Mouse (Mus musculus): ENCODE measurements around the gene Mamstr. TPM values are rescaled to one million over a fixed set of nuclear protein-coding genes. Genes with fewer than 3 reads are reported as not detected.

Gene Mamstr
- polyA plus RNA-seq (2015; fragmentation: Nextera tagmentation; extraction: Ambion mirVana) = 7.3 and 7.4 TPM in 2 replicates

GRCm38 (mm10) chr7:45639561-45640027 is at the start of gene Mamstr:
Gene Mamstr (plus strand): TSS chr7:45639977.
- H3K9ac ChIP-seq = no peak within 1 kb of the TSS
- WGBS = 42% methylated on average over 19 of the region's 19 CpGs
- peak within 1 kb of the TSS; percentile 73 for H3K27ac ChIP-seq
- ATAC-seq (replicated peaks; ENCODE audit: insufficient number of reproducible peaks, insufficient read depth, low FRiP score, low read depth) = no peak
- peaks cover 8% of the 10 kb centered on the region for H3K36me3 ChIP-seq
- no peak within 1 kb of the TSS for H3K4me3 ChIP-seq
- H3K4me1 ChIP-seq (replicated peaks) = peaks cover 78% of the 10 kb centered on the region
- H3K9me3 ChIP-seq (replicated peaks) = no peaks in the 10 kb centered on the region
- no peaks in the 10 kb centered on the region for H3K27me3 ChIP-seq
- no peak within 1 kb of the TSS for H3K4me2 ChIP-seq

GRCm38 (mm10) chr7:45590874-45591273 is 48.9 kb upstream of the Mamstr start:
- peaks cover 3% of the 10 kb centered on the region for H3K4me1 ChIP-seq (replicated peaks)
- H3K27ac ChIP-seq = no peak overlapping the region
- H3K4me2 ChIP-seq = no peak overlapping the region
- ATAC-seq (replicated peaks; ENCODE audit: insufficient number of reproducible peaks, insufficient read depth, low FRiP score, low read depth) = no peak
- no peaks in the 10 kb centered on the region for H3K9me3 ChIP-seq (replicated peaks)
- 62% methylated on average over 3 of the region's 3 CpGs for WGBS
- peaks cover 6% of the 10 kb centered on the region; the same call in 1 of the 2 replicates for H3K36me3 ChIP-seq
- no peaks in the 10 kb centered on the region for H3K27me3 ChIP-seq
- H3K4me3 ChIP-seq = no peak overlapping the region
- H3K9ac ChIP-seq = no peak overlapping the region

GRCm38 (mm10) chr7:45591880-45592279 is 47.9 kb upstream of the Mamstr start:
- H3K27me3 ChIP-seq = no peaks in the 10 kb centered on the region
- H3K27ac ChIP-seq = no peak overlapping the region
- no peak overlapping the region for H3K9ac ChIP-seq
- no peak overlapping the region for H3K4me2 ChIP-seq
- peaks cover 3% of the 10 kb centered on the region for H3K4me1 ChIP-seq (replicated peaks)
- H3K4me3 ChIP-seq = no peak overlapping the region
- no peak for ATAC-seq (replicated peaks; ENCODE audit: insufficient number of reproducible peaks, insufficient read depth, low FRiP score, low read depth)
- H3K9me3 ChIP-seq (replicated peaks) = no peaks in the 10 kb centered on the region
- 0 out of 2 replicates have a peak, but pooled peaks cover 4% of the 10 kb centered on the region for H3K36me3 ChIP-seq
- 71% methylated on average over 7 of the region's 7 CpGs for WGBS

- Histone ChIP-seq H3K4me2 (no peak overlapping the region), H3K27me3 (no peaks in the 10 kb centered on the region), H3K36me3 (no peaks in the 10 kb centered on the region), H3K4me1 (replicated peaks) (peaks cover 3% of the 10 kb centered on the region), H3K9me3 (replicated peaks) (no peaks in the 10 kb centered on the region), H3K4me3 (no peak overlapping the region), H3K9ac (no peak overlapping the region), H3K27ac (no peak overlapping the region)
- ATAC-seq (replicated peaks; ENCODE audit: insufficient number of reproducible peaks, insufficient read depth, low FRiP score, low read depth) = no peak
- WGBS = 16% methylated on average over 10 of the region's 10 CpGs
Observed at GRCm38 (mm10) chr7:45593118-45593815, 46.5 kb upstream of the Mamstr start.

- WGBS = 79% methylated on average over 4 of the region's 4 CpGs
- no peak overlapping the region for H3K9ac ChIP-seq
- H3K27me3 ChIP-seq = no peaks in the 10 kb centered on the region
- peaks cover 5% of the 10 kb centered on the region for H3K4me1 ChIP-seq (replicated peaks)
- no peak overlapping the region for H3K4me2 ChIP-seq
- no peak overlapping the region for H3K27ac ChIP-seq
- no peak overlapping the region for H3K4me3 ChIP-seq
- H3K36me3 ChIP-seq = no peaks in the 10 kb centered on the region
- ATAC-seq (replicated peaks; ENCODE audit: insufficient number of reproducible peaks, insufficient read depth, low FRiP score, low read depth) = no peak
- no peaks in the 10 kb centered on the region for H3K9me3 ChIP-seq (replicated peaks)
Observed at GRCm38 (mm10) chr7:45595176-45595575, 44.6 kb upstream of the Mamstr start.

- no peak overlapping the region for H3K4me2 ChIP-seq
- no peaks in the 10 kb centered on the region for H3K9me3 ChIP-seq (replicated peaks)
- H3K9ac ChIP-seq = no peak overlapping the region
- 48% methylated on average over 1 of the region's 1 CpGs for WGBS
- no peak overlapping the region for H3K27ac ChIP-seq
- ATAC-seq (replicated peaks; ENCODE audit: insufficient number of reproducible peaks, insufficient read depth, low FRiP score, low read depth) = no peak
- peaks cover 5% of the 10 kb centered on the region for H3K4me1 ChIP-seq (replicated peaks)
- H3K27me3 ChIP-seq = no peaks in the 10 kb centered on the region
- no peaks in the 10 kb centered on the region for H3K36me3 ChIP-seq
- H3K4me3 ChIP-seq = no peak overlapping the region
Observed at GRCm38 (mm10) chr7:45596107-45596506, 43.7 kb upstream of the Mamstr start.

- Histone ChIP-seq H3K9me3 (replicated peaks) (no peaks in the 10 kb centered on the region), H3K4me1 (replicated peaks) (peaks cover 5% of the 10 kb centered on the region), H3K36me3 (no peaks in the 10 kb centered on the region), H3K9ac (no peak overlapping the region), H3K4me3 (no peak overlapping the region), H3K27ac (no peak overlapping the region), H3K27me3 (no peaks in the 10 kb centered on the region), H3K4me2 (no peak overlapping the region)
- 83% methylated on average over 5 of the region's 5 CpGs for WGBS
- ATAC-seq (replicated peaks; ENCODE audit: insufficient number of reproducible peaks, insufficient read depth, low FRiP score, low read depth) = no peak
Observed at GRCm38 (mm10) chr7:45597013-45597412, 42.8 kb upstream of the Mamstr start.

GRCm38 (mm10) chr7:45597527-45597926 is 42.2 kb upstream of the Mamstr start:
- no peaks in the 10 kb centered on the region for H3K27me3 ChIP-seq
- no peaks in the 10 kb centered on the region for H3K9me3 ChIP-seq (replicated peaks)
- no peak overlapping the region for H3K4me3 ChIP-seq
- no peak overlapping the region for H3K27ac ChIP-seq
- ATAC-seq (replicated peaks; ENCODE audit: insufficient number of reproducible peaks, insufficient read depth, low FRiP score, low read depth) = no peak
- H3K9ac ChIP-seq = no peak overlapping the region
- no peak overlapping the region for H3K4me2 ChIP-seq
- no peaks in the 10 kb centered on the region for H3K36me3 ChIP-seq
- 89% methylated on average over 6 of the region's 6 CpGs for WGBS
- H3K4me1 ChIP-seq (replicated peaks) = peaks cover 5% of the 10 kb centered on the region

- no peaks in the 10 kb centered on the region for H3K27me3 ChIP-seq
- no peak overlapping the region for H3K27ac ChIP-seq
- H3K9ac ChIP-seq = 0 out of 2 replicates have a peak overlapping the region, but pooled peaks have one; percentile 5
- WGBS = 37% methylated on average over 18 of the region's 18 CpGs
- no peak overlapping the region for H3K4me3 ChIP-seq
- no peaks in the 10 kb centered on the region for H3K9me3 ChIP-seq (replicated peaks)
- peaks cover 5% of the 10 kb centered on the region for H3K4me1 ChIP-seq (replicated peaks)
- H3K4me2 ChIP-seq = no peak overlapping the region
- no peaks in the 10 kb centered on the region for H3K36me3 ChIP-seq
- no peak for ATAC-seq (replicated peaks; ENCODE audit: insufficient number of reproducible peaks, insufficient read depth, low FRiP score, low read depth)
Observed at GRCm38 (mm10) chr7:45598960-45599879, 40.6 kb upstream of the Mamstr start.

- no peak for ATAC-seq (replicated peaks; ENCODE audit: insufficient number of reproducible peaks, insufficient read depth, low FRiP score, low read depth)
- H3K36me3 ChIP-seq = no peaks in the 10 kb centered on the region
- H3K4me1 ChIP-seq (replicated peaks) = no peaks in the 10 kb centered on the region
- H3K4me2 ChIP-seq = no peak overlapping the region
- H3K27ac ChIP-seq = no peak overlapping the region
- no peak overlapping the region for H3K4me3 ChIP-seq
- H3K9me3 ChIP-seq (replicated peaks) = no peaks in the 10 kb centered on the region
- 69% methylated on average over 9 of the region's 9 CpGs for WGBS
- no peaks in the 10 kb centered on the region for H3K27me3 ChIP-seq
- H3K9ac ChIP-seq = no peak overlapping the region
Observed at GRCm38 (mm10) chr7:45605704-45606289, 34.0 kb upstream of the Mamstr start.

GRCm38 (mm10) chr7:45609511-45609910 is 30.3 kb upstream of the Mamstr start:
- no peak overlapping the region for H3K27ac ChIP-seq
- H3K9ac ChIP-seq = no peak overlapping the region
- H3K9me3 ChIP-seq (replicated peaks) = no peaks in the 10 kb centered on the region
- no peaks in the 10 kb centered on the region for H3K36me3 ChIP-seq
- no peak overlapping the region for H3K4me3 ChIP-seq
- no peak overlapping the region for H3K4me2 ChIP-seq
- 59% methylated on average over 1 of the region's 1 CpGs for WGBS
- ATAC-seq (replicated peaks; ENCODE audit: insufficient number of reproducible peaks, insufficient read depth, low FRiP score, low read depth) = no peak
- no peaks in the 10 kb centered on the region for H3K27me3 ChIP-seq
- H3K4me1 ChIP-seq (replicated peaks) = 0 out of 2 replicates have a peak, but pooled peaks cover under 1% of the 10 kb centered on the region
